Mouse (Mus musculus) brain, adult 2 months (tissue): ENCODE results near the gene Fam198b.
"Not testable (repeated sequence)": the region's sequence is repeated elsewhere in the genome, so short reads cannot be mapped to it uniquely, and the experiment has no call there.

Experiments used
- DNase-seq: peaks from one replicate; pipeline ENCODE4 v3.0.0; 2011; ENCODE audit warnings: low read depth, low spot score

The Fam198b gene

GRCm38 (mm10) chr3:79925950-79926697, 41.8 kb downstream of the Fam198b start:
- DNase-seq = no peak

- DNase-seq = no peak
Measured at GRCm38 (mm10) chr3:79927050-79927449, 42.7 kb downstream of the Fam198b start.

- no peak for DNase-seq
Measured at GRCm38 (mm10) chr3:79928409-79928808, 44.1 kb downstream of the Fam198b start.

DNA sequence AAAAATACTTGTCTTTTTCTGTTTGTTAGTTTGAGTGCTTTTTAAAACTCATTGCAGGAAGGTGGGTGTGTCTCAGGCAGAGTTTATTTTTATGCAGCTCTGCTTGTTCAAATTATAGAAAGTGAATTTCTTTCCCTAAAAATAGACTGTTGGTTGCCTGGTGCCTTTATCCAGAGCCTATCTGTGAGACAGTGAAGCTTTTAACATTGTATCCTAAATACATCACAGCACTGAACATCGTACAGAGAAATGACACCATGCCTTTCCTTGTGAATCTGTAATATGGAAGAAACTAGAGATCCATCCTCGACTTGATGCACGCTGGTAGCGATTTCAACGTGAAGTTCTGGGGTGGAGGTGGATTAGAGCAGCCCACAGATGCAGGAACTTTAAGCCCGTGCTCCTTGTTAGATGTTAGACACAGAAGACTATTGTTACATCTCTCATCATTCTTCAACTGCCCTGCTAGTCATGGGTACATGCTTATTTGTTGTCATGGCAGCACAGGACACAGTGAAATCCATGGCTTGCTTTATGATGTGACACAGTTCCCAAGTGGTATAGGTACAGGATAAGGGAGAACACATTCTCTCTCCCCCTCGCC, 45.9 kb downstream of the Fam198b start:
- peak; percentile 81 for DNase-seq

DNA sequence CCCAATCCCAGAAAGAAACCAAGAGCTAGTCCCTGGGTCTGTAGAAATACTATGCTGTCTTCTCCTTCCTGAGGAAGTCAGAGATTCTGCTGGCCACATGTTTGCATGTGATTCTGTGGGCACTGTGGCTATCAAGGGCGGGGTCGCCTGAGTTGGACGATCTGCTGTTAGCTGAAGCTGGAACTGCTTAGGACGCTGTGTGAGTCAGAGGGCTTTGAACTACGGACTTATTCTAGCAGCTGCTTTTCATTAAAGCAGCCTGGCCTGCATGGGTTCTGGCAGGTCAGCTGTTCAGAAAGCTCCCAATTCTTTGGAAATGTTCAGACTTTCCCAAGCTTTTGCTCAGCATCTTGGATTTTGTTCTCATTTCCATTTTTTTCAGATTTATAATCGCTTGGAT, 51.9 kb downstream of the Fam198b start:
- no peak for DNase-seq

GRCm38 (mm10) chr3:79936730-79937447, 52.6 kb downstream of the Fam198b start:
- peak; percentile 75 for DNase-seq

GRCm38 (mm10) chr3:79947736-79948135, 63.4 kb downstream of the Fam198b start:
- DNase-seq = peak; percentile 35

DNA sequence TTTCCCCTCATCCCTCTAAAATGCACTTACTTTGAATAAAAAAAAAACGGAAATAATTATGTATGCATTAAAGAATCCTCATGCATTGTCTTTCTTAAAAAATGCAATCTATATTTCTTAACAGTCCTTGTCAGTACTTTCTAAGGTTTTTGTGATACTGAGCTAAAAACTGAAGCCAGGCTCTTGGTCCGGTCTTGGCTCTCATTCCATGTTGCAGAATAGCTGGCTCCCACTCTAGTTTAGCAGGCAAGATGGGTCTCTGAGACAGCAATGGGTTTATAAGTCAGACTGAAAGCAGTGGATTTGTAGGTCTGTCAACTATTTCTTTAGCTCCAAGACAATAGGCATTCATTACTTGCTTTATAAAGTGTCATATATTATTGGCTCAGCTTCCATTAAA, 63.8 kb downstream of the Fam198b start:
- no peak for DNase-seq

DNA sequence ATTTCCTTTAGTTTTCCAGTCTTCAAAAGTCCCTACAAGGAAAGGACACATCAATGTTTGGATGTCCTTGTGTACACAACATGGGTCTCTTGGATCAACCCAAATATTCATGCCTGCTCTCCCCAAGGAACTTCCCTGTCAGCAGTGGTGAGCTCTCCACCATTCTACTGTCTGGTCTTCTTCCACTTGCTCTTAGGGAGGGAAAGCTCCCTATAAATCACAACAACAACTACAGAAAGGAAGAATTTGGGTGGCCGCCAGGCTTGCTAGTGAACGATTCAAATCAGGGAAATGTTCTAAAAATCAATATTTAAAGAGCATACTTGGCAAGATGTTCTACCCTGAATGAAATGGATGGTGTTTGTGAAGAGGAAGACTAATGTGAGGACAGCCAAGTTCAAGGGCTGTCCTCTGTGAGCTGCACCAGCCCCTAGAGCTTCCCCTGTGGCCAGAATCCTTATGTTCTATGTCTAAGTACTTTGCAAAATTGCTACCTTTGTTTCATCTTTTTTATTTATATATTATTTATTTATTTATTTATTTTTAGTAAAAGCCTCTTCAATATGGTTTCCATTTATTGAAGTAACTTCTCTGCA, 68.9 kb downstream of the Fam198b start:
- no peak for DNase-seq

GRCm38 (mm10) chr3:79955262-79955661, 70.9 kb downstream of the Fam198b start:
- no peak for DNase-seq

DNA sequence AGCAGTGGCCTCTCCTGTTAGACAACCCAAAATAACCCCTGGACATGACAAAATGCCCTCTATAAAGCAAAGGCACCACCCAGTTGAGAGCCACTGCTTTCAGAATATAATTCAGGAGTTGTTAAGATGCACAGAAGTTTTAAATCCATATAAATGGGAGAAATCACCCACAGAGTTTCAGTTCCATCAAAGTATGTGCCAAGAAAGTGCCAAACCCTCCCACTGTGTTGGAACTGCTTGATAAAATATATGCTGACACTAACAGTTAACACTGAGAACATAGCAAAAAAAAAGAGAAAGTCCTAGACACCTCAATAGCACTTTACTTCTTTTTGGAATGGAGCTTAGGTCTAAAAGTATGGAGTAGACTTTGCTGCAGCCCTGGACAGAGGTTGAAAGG, 72.5 kb downstream of the Fam198b start:
- peak; percentile 76 for DNase-seq

GRCm38 (mm10) chr3:79957752-79958151, 73.4 kb downstream of the Fam198b start:
- DNase-seq = peak; percentile 62

GRCm38 (mm10) chr3:79966709-79967108, 82.4 kb downstream of the Fam198b start:
- no peak for DNase-seq

GRCm38 (mm10) chr3:79967346-79967745, 83.0 kb downstream of the Fam198b start:
- no peak for DNase-seq

DNA sequence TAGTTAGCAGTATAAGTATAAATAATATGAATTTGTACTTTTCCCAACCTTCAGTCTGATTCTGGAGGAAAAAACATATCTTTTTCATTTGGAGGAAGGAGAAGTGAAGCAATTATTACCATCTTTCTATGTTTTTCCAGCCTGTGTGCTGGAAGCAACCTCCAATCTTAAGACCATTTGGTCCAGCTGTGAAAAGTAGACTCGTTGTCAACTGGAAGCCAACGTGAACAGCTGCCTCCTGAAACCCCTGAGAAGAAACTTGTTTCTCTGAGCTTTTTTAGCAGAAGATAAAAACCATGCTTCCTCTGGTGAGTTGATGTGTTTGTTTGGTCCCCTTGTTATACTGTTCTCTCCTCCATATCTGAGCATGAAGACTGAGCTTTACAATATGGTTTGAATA, 84.1 kb downstream of the Fam198b start:
- no peak for DNase-seq

DNA sequence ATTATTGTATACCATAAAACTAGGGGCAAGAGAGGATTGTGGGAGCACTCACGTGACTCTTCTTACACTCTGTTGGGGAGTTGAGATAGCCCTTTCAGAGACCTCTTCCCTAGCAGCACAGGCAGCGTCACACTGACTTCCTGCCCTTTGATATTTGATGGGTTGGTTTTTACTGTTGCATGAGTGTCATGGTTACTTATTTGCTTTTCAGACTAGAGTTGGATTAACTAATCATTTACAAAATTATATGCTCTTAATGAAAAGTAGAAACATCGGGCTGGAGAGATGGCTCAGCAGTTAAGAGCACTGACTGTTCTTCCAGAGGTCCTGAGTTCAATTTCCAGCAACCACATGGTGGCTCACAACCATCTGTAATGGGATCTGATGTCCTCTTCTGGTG, 85.2 kb downstream of the Fam198b start:
- DNase-seq = not testable (repeated sequence)

DNA sequence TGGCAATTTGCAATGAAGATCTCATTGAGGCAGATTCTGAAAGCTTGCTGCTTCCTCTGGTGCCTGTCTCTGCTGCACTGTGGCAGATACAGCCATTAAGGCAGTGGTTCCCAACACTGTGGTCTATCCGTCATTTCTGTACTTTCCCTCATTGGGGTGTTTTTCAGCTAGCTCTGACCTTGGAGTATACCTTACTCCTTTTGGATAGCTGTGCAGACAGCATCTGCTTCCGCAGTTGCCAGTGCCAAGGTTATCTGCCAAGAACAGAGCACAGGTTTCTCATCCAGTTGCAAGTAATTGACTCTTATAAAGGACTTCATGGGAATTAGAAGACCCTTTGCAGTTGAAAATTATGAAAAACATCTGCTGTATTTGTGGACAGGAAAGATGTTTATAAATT, 85.7 kb downstream of the Fam198b start:
- no peak for DNase-seq

- no peak for DNase-seq
Measured at GRCm38 (mm10) chr3:79970498-79970897, 86.2 kb downstream of the Fam198b start.

- DNase-seq = no peak
Measured at GRCm38 (mm10) chr3:79971542-79971941, 87.2 kb downstream of the Fam198b start.

- peak; percentile 54 for DNase-seq
Measured at GRCm38 (mm10) chr3:79976786-79977185, 92.5 kb downstream of the Fam198b start.

DNA sequence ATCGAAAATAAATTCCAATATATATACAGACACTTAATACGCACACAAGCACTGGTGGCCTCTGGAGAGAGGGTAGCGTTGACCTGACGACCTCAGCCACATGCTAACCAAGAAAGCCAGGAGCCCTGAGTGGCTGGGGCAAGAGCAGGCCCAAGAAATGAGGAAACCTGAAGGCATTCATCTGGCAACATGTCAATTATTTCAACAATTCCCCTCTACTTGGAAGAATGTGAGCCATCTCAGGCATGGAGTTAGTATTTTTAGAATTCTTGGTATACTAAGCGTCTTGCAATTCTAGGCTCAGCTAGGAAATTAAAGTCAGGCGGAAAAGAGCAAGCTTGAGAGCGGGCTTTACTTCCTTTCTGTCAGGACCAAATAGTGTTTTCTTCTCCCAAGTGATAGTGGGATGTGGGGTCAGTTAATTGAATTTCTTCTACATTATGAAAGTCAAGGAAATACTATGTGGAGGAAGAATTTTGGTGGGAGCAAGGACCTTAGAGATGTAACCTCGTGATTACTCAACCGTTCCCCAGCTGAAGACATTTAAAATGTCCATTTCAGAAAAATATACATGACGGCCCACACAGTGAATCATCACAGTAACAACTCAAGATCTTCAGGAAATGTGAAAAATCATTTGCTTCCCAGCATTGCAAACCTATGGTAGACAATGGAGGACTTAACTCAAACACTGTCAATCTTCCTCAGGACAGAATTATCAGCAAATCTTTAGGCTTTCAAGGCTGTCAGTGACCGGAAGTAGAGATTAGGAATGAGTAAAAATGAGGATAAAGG, 93.5 kb downstream of the Fam198b start:
- DNase-seq = peak; percentile 60

GRCm38 (mm10) chr3:79980714-79981113, 96.4 kb downstream of the Fam198b start:
- DNase-seq = no peak
